Mouse (Mus musculus) granulocyte monocyte progenitor cell, adult 5-6 weeks (primary cell): Measurements from ENCODE around the gene Cldn19. TPM values are rescaled to one million over a fixed set of nuclear protein-coding genes. Genes with fewer than 3 reads are reported as not detected.

Experiments
- ATAC-seq: replicated peaks from 2 replicates; pipeline ENCODE4 v1.8.0; 2016; ENCODE audit warnings: mild to moderate bottlenecking, moderate TSS enrichment, inconsistent platforms; ENCODE audit not compliant: poor library complexity, severe bottlenecking
- total RNA-seq, 2 experiments: library from RNA; stranded (forward) in 1 of 2; stranded (reverse) in 1 of 2; fragments of 200-712, 200-1000 nt in 1 of 2; fragments of >200 nt in 1 of 2; fragmentation: Nextera tagmentation in 1 of 2; gene quantifications; 2 replicates each; pipeline ENCODE4 v1.2.3; 2014 to 2017

Cldn19 gene
- total RNA-seq (2014; fragmentation: Nextera tagmentation) (not detected in 2 replicates), total RNA-seq (2017) (not detected in 2 replicates)

DNA sequence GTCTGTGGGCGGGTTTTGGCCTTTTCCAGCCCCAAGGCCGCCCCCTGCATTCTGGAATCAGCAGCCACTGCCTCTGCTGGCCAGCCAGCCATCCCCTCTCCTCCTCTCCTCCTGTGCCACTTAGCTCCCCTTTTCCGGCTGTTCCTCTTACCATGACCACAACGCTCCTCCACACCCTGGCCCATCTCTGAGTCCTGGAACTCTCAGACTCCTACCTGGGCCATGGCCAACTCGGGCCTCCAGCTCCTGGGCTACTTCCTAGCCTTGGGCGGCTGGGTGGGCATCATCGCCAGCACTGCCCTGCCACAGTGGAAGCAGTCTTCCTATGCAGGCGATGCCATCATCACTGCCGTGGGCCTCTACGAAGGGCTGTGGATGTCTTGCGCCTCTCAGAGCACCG, at the start of gene Cldn19:
TSS of gene Cldn19 (plus strand) at position 64 of the 400 bp plus-strand sequence.
- no peak for ATAC-seq

DNA sequence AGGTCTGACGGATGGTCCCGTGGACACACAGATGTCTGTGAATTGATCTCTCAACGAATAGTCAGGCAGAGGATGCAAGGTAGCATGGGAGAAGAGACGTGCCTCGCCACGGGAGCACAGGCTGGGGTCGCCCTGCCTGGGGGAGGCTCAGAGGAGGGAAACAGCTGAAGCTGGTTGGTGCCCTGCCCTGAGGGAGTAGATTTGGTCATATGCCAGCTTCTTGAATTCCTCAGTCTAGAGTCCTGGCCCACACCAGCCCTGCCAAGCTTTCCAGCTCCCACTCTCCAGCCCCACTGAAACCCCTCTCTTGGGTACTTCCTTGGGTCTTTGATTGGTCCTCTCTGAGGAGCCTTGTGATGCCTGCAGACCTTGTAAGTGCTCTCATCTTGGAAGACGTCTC, 38.5 kb upstream of the Cldn19 start:
- ATAC-seq = no peak

DNA sequence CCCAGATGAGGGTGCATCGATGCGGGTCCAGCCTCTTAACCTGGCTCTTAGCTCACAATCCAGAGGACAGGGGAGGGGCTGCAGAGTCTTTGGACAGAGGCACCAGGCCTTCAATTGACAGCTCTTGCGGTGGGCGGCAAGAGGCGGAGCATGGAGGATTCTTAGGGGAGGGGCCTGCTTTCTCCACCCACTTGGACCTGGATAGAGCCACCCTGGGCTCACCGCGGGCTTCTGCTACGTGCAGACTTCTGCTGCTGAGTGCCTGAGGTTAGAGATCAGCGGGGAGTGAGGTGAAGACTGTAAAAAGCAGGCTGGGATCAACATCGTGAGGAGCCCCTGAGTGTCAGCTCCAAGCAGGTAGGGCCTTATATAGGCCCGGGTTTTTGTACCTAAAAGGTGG, 37.0 kb upstream of the Cldn19 start, which contains the start of gene Tmem269:
TSS of gene Tmem269 (minus strand) at position 49 of the 400 bp plus-strand sequence.
- ATAC-seq = peak; percentile 50

DNA sequence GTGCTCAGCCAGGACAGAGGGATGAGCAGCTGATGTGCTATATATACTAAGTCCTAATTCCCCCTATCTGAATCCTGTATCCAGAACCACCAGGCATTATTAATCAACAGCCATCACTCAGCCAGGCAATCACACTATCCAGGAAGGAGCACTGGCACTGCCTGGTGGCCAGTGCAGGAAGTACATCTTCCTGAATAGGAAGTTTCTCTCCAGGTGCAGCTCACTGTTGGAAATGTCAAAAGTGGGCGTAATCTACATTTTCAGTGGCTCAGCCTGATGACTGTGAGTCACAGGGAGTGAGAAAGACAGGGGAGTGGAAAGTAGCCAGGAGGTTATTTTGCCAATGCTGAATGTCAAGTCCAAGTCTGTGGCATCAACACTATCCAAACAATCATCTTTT, 31.5 kb upstream of the Cldn19 start:
- peak; percentile 82 for ATAC-seq

DNA sequence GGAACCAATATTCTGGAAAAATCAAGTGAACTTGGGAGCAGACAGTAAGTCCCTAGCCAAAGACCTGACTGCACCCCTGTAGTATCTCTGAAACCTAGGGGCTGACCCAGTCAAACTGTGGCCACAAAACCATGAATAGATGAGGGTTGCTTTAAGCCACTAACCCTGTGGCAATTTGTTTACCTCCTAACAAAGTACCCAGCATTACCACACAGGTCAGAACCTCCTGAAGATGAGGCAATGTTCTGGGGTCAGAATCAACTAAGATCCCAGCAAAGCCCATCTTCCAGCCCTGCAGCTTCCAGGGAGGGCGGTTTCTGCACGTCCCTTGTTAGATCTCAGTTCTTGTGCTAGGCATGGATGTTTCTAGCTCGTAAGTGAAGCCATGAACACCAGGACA, 30.7 kb upstream of the Cldn19 start:
- ATAC-seq = no peak

DNA sequence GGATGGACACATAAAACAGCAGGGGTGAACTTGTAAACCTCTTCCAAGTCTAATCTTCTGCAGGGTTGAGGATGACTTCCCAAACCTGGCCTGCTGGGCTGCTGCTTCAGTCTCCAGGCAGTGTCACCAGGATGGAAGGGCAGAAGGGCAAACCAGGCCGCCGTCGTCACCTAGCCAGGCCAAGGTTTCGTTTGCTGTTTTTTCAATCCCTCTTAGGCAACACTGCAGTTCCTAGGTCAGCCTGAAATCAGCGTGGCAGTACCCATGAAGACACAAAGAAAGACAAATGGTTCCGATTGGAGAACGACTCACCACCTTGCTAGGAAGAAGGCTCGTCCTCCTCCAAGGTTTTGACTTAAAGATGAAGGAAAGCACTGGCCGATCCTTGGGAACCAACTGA, 29.5 kb upstream of the Cldn19 start:
- ATAC-seq = no peak

DNA sequence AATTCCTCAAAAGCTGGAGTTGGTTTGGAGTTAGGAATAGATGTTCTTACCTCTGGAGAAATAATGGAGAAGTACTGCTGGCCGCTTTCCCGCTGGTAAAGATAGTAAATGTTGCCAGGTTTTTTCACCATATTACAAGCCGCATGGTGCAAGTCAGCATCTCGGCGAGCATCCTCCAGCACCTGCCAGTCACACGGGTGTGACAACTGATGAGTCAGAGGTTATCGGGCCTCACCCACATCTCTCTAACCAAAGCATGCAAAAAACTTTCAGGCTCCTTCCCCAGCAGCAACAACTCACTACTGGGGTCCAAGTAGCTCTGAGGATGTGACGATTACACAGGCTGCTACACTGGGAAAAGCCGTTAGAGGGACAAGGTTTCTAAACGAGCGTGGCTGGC, 28.5 kb upstream of the Cldn19 start:
- no peak for ATAC-seq

DNA sequence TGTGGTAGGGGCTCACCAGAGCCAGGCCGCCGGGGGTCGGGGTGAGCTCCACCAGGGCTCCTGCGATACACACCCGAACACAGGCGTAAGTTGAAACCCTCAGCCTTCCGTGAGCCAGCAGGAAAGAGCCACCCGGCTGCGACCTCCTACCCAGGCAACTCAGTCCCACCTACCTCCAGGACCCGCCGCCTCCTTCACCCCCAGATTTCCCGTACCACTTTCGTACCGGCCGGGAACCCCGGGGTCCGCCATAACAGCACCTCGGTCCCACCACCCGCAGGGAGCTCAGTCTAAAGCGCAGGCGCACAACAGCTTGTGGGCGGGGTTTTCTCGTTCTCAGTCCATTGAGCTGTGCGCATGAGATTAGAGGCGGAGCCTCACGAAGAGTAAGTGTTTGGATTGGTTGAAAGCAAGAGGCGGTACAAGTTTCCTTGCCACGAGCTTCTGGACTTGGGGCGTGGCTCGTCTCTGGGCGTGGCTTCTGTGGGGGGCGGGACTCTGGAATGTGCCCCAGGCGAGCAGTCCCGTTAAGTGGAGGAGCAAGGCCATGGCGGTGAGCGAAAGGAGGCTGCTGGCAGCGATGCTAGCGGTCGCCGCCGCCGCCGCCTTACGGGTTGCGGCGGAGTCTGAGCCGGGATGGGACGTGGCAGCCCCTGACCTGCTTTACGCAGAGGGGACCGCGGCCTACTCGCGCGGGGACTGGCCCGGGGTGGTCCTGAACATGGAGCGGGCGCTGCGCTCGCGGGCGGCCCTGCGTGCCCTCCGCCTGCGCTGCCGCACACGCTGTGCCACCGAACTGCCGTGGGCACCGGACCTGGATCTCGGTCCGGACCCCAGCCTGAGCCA, 22.6 kb upstream of the Cldn19 start, which contains the start of the genes AU022252 and P3h1:
TSS of gene AU022252 (minus strand) at position 303 of the 846 bp plus-strand sequence.
TSS of gene P3h1 (plus strand) at position 506 of the 846 bp plus-strand sequence.
- ATAC-seq = peak; percentile 94

DNA sequence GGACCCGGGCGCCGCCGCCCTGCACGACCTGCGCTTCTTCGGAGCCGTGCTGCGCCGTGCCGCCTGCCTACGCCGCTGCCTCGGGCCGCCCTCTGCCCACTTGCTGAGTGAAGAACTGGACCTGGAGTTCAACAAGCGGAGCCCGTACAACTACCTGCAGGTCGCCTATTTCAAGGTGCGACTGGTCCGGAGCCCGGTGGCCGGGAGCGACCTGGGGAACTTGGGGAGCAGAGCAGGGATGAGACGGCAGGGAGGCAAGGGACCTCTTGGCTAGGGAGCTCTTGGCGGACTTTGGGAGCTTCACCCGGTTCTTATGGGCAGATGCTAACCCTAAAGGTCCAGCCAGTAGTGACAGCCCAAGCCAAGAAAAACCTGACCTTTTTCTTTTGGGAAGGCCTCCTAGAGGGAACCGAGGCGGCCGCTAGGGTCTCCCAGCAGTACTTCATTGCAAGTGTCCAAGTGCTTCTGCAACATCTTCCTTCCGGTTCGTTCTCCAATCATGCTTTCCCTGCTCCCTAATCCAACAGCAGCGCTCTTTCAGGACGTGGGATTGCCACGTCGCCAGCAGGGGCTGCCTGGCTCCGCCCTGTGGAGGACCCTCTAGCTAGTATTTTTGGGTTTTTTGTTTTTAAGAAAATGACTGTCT, 21.8 kb upstream of the Cldn19 start:
- peak; percentile 60 for ATAC-seq

DNA sequence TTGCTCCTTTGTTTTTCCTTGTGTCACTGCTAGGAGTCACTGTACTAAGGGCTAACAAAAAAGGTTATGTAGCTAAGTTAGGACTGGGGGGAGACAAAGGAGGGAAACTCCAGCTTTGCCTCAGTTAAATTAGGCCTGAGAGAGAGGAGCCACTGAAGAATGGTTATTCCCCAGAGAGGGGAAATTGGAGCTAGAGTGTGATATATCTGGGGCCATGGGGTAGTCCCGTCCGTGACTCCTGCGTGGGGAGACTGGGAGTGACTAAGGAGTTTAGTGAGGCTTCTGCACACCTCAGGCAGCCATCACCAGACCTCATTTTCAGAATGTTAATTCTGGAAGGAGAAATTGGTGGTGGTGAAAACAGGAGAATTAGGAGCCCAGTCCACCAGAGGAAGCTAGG, 20.9 kb upstream of the Cldn19 start:
- ATAC-seq = no peak

DNA sequence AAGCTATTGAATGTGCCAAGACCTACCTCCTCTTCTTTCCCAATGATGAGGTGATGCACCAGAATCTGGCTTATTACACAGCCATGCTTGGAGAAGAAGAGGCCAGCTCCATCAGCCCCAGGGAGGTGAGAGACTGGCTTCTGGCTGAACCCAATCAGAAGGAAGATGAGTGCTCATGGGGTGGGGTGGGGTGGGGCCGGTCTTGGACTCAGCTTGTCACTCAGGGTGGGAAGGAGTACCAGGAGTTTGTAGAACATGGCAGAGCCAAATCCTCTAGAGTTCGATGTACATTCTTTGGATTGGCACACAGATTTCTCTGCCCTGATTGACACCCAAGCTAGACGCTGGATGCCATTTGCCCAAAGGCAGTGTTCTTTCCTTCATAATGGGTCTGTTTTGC, 16.6 kb upstream of the Cldn19 start:
- ATAC-seq = no peak

DNA sequence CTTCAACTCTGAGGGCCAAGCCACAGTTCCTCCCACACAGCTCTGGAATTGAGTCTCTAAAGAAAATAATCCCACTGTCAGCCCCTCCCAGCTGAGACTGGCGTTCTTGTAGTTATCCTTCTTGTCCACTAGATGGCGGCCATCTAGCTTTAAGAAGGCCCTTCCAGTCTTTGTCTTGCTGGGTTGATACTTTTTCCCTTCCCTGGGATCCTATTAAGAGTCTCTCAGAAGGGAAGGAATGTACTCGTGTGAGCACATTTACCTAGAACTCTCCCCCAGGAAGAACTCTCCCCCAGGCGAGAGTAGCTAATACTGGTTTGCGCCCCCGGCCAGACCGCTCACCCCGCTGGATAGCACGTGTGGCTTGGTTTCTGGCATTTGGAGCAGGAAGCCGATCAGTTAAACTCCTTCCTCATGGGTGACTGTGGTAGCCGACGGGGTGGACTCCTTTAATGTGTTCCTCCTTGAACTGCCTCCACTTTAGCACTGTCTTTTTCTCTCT, 16.0 kb upstream of the Cldn19 start:
- ATAC-seq = peak; percentile 84

DNA sequence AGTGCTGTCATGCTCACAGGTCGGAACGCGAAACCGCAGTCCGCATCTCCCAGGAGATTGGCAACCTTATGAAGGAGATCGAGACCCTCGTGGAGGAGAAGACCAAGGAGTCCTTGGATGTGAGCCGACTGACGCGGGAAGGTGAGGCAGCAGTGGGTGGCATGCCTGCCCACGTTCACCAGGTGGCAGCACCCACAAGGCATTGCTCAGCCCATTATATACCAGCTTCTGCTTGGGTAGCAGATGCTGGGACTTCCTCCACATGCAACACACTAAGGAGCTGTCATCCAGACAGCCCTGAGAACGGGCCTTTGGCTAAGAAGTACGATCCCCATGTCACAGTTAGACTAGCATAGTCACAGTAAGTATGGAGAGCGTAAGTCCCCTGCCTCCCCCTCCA, 13.6 kb upstream of the Cldn19 start:
- no peak for ATAC-seq

DNA sequence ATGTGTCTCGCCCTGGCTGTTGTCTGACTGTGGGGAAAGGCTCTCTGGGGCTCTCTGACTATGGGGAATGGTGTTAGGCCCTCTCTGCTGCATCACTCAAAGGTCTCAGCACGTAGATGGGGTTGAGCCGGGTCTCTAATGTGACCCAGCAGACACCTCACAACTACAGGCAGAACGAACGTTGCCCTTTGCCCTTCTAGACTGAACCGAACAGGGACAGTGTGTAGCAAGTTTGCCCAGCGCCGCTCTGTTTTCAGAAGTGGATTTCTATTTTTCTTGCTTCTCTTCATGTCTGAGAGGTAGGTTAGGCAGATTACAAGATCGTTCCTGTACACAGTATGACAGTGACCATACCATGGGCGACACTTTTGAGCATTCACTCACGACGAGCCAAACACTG, 12.6 kb upstream of the Cldn19 start:
- no peak for ATAC-seq

DNA sequence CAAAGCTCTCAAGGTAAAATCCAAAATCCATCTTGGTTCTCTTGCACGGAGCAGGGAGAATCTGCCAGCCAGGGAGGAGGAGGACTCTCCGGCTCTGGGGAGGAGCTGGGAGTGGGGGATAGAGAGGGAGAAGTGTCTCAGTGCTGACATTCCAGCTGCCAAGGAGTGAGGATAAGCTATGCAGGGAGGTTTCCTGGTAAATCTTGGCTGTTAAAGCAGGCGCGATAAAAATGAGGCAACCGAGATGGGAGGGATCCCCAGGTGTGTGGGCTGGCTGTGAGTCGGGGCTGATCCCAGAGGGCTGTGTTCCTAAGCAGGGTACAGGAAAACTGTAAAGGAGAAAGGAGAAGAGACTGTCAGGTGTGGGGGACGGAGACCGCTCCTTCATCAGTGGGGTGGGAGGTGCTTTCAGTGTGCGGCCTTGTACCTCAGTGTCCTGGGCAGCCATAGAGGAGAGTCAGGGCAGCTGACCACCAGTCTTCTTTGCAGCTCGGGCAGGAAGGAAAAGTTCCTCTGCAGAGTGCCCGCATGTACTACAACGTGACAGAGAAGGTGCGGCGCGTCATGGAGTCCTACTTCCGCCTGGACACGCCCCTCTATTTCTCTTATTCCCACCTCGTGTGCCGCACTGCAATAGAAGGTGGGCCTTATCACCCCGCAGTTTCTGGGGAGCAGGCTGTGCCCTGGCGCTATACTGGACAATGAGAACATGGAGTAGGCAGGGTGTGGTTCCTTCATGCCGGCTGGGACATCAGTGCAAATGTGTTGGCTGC, 10.6 kb upstream of the Cldn19 start:
- ATAC-seq = no peak

DNA sequence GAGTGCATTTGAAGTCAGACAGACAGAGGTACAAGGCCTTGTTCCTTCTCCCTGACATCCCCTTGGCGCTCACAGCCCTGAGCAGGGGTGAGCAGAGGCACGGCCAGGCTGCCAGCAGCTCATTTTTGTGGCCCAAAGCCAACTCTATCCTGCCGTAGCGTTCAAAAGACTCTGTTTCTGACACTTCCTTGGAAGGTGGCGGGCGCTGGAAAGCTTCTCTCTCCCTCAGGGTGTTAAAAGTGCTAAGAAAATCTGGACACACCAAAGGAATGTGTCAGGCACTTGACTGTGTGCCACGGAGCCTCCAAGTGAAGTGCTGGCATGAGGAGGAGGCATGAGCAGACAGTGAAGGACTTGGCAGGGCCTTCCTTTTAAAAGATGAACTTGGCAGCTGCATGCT, 9.7 kb upstream of the Cldn19 start:
- ATAC-seq = no peak

DNA sequence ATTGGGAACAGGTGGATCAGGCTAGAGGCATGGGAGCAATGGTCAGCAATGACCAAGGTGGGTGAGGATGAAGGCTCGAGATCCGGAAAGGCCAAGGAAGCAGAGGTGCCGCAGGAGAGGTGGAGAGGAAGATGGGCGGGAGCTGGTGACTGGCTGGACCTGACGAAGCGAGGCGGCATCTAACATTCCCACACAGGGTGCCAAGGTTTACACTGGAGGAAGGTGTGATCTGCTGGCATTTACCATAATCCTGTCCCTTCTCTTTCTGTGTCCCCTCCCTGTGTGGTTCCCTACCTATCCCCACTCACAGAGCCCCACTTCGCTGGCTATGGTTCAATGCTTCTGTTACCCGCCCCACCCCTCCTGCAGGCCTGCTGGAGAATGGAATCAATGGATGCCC, 9.3 kb upstream of the Cldn19 start:
- ATAC-seq = no peak

DNA sequence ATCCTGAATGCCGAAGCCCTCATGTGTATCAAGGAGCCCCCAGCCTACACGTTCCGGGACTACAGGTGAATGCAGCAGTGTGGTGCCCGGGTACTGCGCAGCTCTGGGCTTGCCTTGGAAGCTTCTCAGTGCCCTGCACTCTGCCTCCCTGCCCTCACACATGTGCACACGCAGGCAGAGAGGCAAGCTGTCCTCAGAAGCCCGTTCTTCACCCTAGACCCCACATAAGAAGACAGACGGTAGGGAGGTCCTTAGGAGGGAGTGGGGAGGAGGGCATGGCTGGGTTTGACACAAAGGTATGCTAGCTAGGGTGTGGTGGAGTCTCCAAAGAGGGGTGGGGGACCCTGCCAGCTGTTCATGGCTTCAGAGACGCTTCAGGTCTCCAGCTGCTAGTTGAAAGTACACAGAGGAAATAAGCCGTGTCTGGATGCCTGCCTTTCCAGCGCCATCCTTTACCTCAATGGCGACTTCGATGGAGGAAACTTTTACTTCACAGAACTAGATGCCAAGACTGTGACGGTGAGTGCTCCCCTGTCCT, 8.5 kb upstream of the Cldn19 start:
- ATAC-seq = no peak

DNA sequence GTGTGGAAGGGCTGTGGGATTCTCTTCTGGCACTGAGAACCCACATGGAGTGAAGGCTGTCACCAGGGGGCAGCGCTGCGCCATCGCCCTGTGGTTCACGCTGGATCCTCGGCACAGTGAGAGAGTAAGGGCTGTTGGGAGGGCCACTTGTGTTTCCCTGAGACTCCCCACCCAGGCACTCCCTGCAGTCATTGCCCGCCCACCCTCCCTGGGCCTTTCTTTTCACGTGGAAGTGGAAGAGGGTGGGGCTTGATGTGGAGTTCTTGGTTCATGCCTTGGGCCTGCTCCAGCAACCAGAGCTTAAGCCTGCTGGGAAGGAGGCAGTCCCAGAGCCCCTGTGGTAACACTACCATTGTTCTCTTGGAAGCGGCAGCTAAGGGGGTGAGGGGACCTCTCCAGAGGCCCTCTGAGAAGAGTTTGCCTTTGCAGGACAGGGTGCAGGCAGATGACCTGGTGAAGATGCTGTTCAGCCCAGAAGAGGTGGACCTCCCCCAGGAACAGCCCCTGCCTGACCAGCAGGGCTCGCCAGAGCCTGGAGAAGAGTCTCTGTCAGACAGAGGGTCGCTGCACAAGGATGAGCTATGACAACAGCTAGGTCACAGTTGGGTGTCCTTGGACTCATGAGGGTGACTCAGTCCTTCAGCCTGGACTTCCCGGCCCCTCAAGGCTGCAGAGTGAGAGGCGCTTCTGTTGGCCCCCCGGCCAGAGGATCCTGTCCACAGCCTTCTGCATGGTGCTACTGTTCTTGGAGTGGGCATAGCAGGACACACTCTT, 7.6 kb upstream of the Cldn19 start:
- peak; percentile 80 for ATAC-seq
